Mouse (Mus musculus) heart, embryonic 14.5 days (tissue): Measurements from ENCODE around the gene Tnfaip2. TPM values are rescaled to one million over a fixed set of nuclear protein-coding genes. Genes with fewer than 3 reads are reported as not detected.

Experiments used
- ATAC-seq: fragments of 200-750 bp; cut with Nextera tagmentation; 2 replicates; pipeline ENCODE4 v1.8.0; 2017; ENCODE audit warnings: low read depth, moderate TSS enrichment; ENCODE audit not compliant: insufficient number of reproducible peaks, insufficient read depth, low FRiP score
- H3K27ac ChIP-seq, 2 experiments: fragments of 200-500 bp in 1 of 2; fragments of 300-500 bp in 1 of 2; sonication (generic) in 1 of 2; replicated peaks in 1 of 2; 2 replicates each; pipeline ENCODE4 v1.5.1; 2012 to 2014; ENCODE audit warnings: low read depth in 2 of 2, low read length in 2 of 2, control low read depth in 1 of 2, mild to moderate bottlenecking in 1 of 2, mixed read lengths in 1 of 2; ENCODE audit not compliant: control insufficient read depth in 1 of 2, insufficient read depth in 1 of 2
- H3K27me3 ChIP-seq: fragments of 300-500 bp; sonication (generic); 2 replicates; pipeline ENCODE4 v1.6.1; 2014; ENCODE audit warnings: mild to moderate bottlenecking, low read length, control low read depth; ENCODE audit not compliant: control insufficient read depth, insufficient read depth
- H3K36me3 ChIP-seq: fragments of 300-500 bp; sonication (generic); 2 replicates; pipeline ENCODE4 v1.6.1; 2014; ENCODE audit warnings: mild to moderate bottlenecking, control low read depth, low read length, mixed read lengths; ENCODE audit not compliant: control insufficient read depth, insufficient read depth
- H3K4me1 ChIP-seq, 2 experiments: fragments of 200-500 bp in 1 of 2; fragments of 300-500 bp in 1 of 2; sonication (generic) in 1 of 2; 2 replicates each; pipeline ENCODE4 v1.6.1; 2012 to 2014; ENCODE audit warnings: low read length in 2 of 2, control low read depth in 1 of 2, mixed read lengths in 1 of 2; ENCODE audit not compliant: control insufficient read depth in 2 of 2, insufficient read depth in 2 of 2
- H3K4me2 ChIP-seq: fragments of 300-500 bp; sonication (generic); 2 replicates; pipeline ENCODE4 v1.6.1; 2014; ENCODE audit warnings: mild to moderate bottlenecking, low read length
- H3K4me3 ChIP-seq, 2 experiments: fragments of 200-500 bp in 1 of 2; fragments of 300-500 bp in 1 of 2; sonication (generic) in 1 of 2; 2 replicates each; pipeline ENCODE4 v1.5.1; 2012 to 2014; ENCODE audit warnings: low read length in 2 of 2, mild to moderate bottlenecking in 2 of 2, control low read depth in 1 of 2, low read depth in 1 of 2, moderate library complexity in 1 of 2; ENCODE audit not compliant: control insufficient read depth in 1 of 2, insufficient read depth in 1 of 2
- H3K9ac ChIP-seq: fragments of 300-500 bp; sonication (generic); 2 replicates; pipeline ENCODE4 v1.6.1; 2014; ENCODE audit warnings: mild to moderate bottlenecking, low read length
- H3K9me3 ChIP-seq: fragments of 300-500 bp; sonication (generic); 2 replicates; pipeline ENCODE4 v1.6.1; 2016; ENCODE audit warnings: low read length, control low read depth; ENCODE audit not compliant: control insufficient read depth
- WGBS: fragments of 180-500 bp; shearing (Covaris S2); extraction: QIAGEN DNeasy Blood & Tissue Kit; methylation state at CpG from one replicate; pipeline ENCODE4 v1.1.7; 2014; 5-methylcytosine and 5-hydroxymethylcytosine counted together
- polyA plus RNA-seq: library from polyadenylated mRNA; unstranded; fragments of >200 nt; fragmentation: Nextera tagmentation; extraction: Ambion mirVana; gene quantifications from 2 replicates; pipeline ENCODE4 v1.2.1, GENCODE M21; 2014

The Tnfaip2 gene
- polyA plus RNA-seq, 1 experiment from 2014 or later: 5.5 TPM

GRCm38 (mm10) chr12:111486455-111486854 is 44.2 kb downstream of the Tnfaip2 start:
- no peak overlapping the region for H3K27ac ChIP-seq

GRCm38 (mm10) chr12:111489261-111489865 is 47.1 kb downstream of the Tnfaip2 start:
- H3K27me3 ChIP-seq: peaks cover 55% of the 10 kb centered on the region
- H3K4me1 ChIP-seq: peaks cover 3 to 21% of the 10 kb centered on the region in 2 experiments
- no peak overlapping the region for H3K27ac ChIP-seq
- no peaks in the 10 kb centered on the region for H3K36me3 ChIP-seq
- no peak overlapping the region for H3K4me3 ChIP-seq
- H3K9me3 ChIP-seq: peaks cover 4% of the 10 kb centered on the region; the same call in 1 of the 2 replicates
- ATAC-seq: no peak
- no peak overlapping the region for H3K4me2 ChIP-seq
- 76% methylated on average over 11 of the region's 11 CpGs for WGBS
- H3K9ac ChIP-seq: no peak overlapping the region

More at GRCm38 (mm10) chr12:111486455-111486854, 44.2 kb downstream of the Tnfaip2 start:
- H3K4me3 ChIP-seq: peak overlapping the region; percentile 48 to 53
- WGBS: 13% methylated on average over 12 of the region's 12 CpGs
- ATAC-seq: no peak
- peaks cover 64% of the 10 kb centered on the region for H3K27me3 ChIP-seq
- no peaks in the 10 kb centered on the region for H3K9me3 ChIP-seq
- peak overlapping the region; percentile 91 for H3K4me2 ChIP-seq
- H3K9ac ChIP-seq: 0 out of 2 replicates have a peak overlapping the region, but pooled peaks have one; percentile 60
- H3K4me1 ChIP-seq: peaks cover 3 to 21% of the 10 kb centered on the region in 2 experiments
- no peaks in the 10 kb centered on the region for H3K36me3 ChIP-seq

DNA sequence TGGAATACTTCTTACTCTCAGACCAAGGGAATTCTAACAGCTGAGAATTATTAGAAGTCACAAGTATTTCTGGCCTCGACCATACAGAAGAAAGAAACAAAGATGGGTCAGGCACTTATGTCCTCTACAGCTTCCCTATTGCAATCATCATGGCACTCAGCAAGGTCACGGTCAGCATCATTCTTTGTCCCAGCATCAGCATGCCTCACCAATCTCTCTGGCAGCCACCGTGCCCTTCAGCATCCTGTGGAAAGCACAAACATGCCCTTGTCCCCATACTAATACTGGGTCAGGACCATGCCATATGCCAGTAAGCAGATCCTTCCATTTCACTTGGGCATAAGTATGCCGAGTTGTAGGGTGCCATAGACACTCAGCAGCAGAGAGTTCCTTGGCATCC is 52.7 kb downstream of the Tnfaip2 start:
- H3K36me3 ChIP-seq: no peaks in the 10 kb centered on the region
- no peak overlapping the region for H3K27ac ChIP-seq
- 54% methylated on average over 4 of the region's 4 CpGs for WGBS
- no peaks in the 10 kb centered on the region for H3K4me1 ChIP-seq
- H3K9ac ChIP-seq: no peak overlapping the region
- peaks cover 3% of the 10 kb centered on the region; the same call in 1 of the 2 replicates for H3K27me3 ChIP-seq
- H3K4me2 ChIP-seq: no peak overlapping the region
- peaks cover 4% of the 10 kb centered on the region; the same call in 1 of the 2 replicates for H3K9me3 ChIP-seq
- no peak for ATAC-seq
- no peak overlapping the region for H3K4me3 ChIP-seq

GRCm38 (mm10) chr12:111497076-111497475 is 54.8 kb downstream of the Tnfaip2 start:
- WGBS: 46% methylated on average over 2 of the region's 2 CpGs
- Histone ChIP-seq H3K27ac (no peak overlapping the region), H3K9ac (no peak overlapping the region), H3K4me2 (no peak overlapping the region), H3K27me3 (no peaks in the 10 kb centered on the region; the same call in 1 of the 2 replicates), H3K9me3 (peaks cover 4% of the 10 kb centered on the region; the same call in 1 of the 2 replicates), H3K4me3 (no peak overlapping the region), H3K36me3 (no peaks in the 10 kb centered on the region), H3K4me1 (no peaks in the 10 kb centered on the region)
- no peak for ATAC-seq

GRCm38 (mm10) chr12:111499617-111500016 is 57.3 kb downstream of the Tnfaip2 start:
- Histone ChIP-seq H3K4me3 (no peak overlapping the region), H3K27me3 (peaks cover 3% of the 10 kb centered on the region; the same call in 1 of the 2 replicates), H3K36me3 (no peaks in the 10 kb centered on the region), H3K4me2 (no peak overlapping the region), H3K27ac (no peak overlapping the region), H3K9me3 (no peaks in the 10 kb centered on the region), H3K9ac (no peak overlapping the region), H3K4me1 (no peaks in the 10 kb centered on the region)
- no peak for ATAC-seq
- 61% methylated on average over 5 of the region's 5 CpGs for WGBS

GRCm38 (mm10) chr12:111500725-111501124 is 58.5 kb downstream of the Tnfaip2 start:
- no peaks in the 10 kb centered on the region for H3K4me1 ChIP-seq
- H3K9ac ChIP-seq: no peak overlapping the region
- H3K27ac ChIP-seq: no peak overlapping the region
- H3K4me2 ChIP-seq: no peak overlapping the region
- ATAC-seq: no peak
- H3K4me3 ChIP-seq: no peak overlapping the region
- H3K9me3 ChIP-seq: no peaks in the 10 kb centered on the region
- H3K27me3 ChIP-seq: peaks cover 3% of the 10 kb centered on the region; the same call in 1 of the 2 replicates
- 30% methylated on average over 5 of the region's 5 CpGs for WGBS
- no peaks in the 10 kb centered on the region for H3K36me3 ChIP-seq

DNA sequence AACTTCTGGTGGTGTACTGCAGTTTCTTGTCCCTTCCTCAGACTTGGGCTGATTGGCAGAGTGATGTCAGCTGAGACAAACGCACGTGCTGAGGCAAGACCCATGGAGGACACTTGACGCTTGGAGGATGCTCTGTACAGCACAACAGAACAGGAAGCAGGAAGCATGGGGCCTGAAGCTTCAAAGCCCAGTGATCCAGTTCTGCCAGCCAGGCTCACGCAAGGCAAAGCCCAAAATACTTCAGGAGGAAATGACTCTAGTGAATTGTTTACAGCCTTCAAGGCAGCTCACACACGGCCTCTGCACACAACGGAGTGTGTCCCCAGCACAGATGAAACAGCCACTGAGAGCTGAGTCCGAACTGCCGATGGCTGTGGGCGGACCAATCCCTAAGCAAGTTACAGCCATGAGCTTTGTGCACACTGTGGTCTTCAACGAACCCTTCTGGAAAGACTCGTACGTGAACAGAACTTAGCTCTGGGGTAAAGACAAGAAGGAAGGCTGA is 60.8 kb downstream of the Tnfaip2 start:
- no peak for ATAC-seq
- no peak overlapping the region for H3K4me2 ChIP-seq
- no peak overlapping the region for H3K27ac ChIP-seq

More for the DNA sequence above, 60.8 kb downstream of the Tnfaip2 start:
- no peaks in the 10 kb centered on the region for H3K9me3 ChIP-seq
- H3K4me3 ChIP-seq: no peak overlapping the region
- H3K27me3 ChIP-seq: peaks cover 3% of the 10 kb centered on the region; the same call in 1 of the 2 replicates
- H3K36me3 ChIP-seq: no peaks in the 10 kb centered on the region
- 71% methylated on average over 12 of the region's 12 CpGs for WGBS
- H3K9ac ChIP-seq: no peak overlapping the region
- H3K4me1 ChIP-seq: no peaks in the 10 kb centered on the region
